Comparison of ENCODE assay signal across 21 mouse cellular contexts in genomic region chr11:52942967-52943366, GRCm38 (mm10).
"Had no signal": no experiment of that assay in that cellular context is flagged by ENCODE, and none has a peak within 500 bp of the region (broad histone marks: within the 10 kb centered on the region; RNA-seq: fewer than 3 reads in every experiment).

No protein-coding gene starts in this region.

- H3K4me1 ChIP-seq: lung, embryonic 15.5 days; megakaryocyte, embryonic 14.5 days; midbrain, embryonic 15.5 days; neural tube, embryonic 15.5 days had no signal

- H3K9ac ChIP-seq: liver, postnatal 0 days; lung, embryonic 15.5 days; midbrain, embryonic 13.5 days; midbrain, embryonic 15.5 days; neural tube, embryonic 13.5 days; neural tube, embryonic 15.5 days had no signal

- DNase-seq: liver, postnatal 0 days; lung, adult 2 months; lung, postnatal 14 days; lung, postnatal 36 days; retina, postnatal 1 day; right cerebral cortex, adult 18-20 months; right cerebral cortex, postnatal 25 days; right cerebral cortex, postnatal 4 days; spleen, adult 18-20 months; thymus, adult 18-20 months; thymus, postnatal 14 days; thymus, postnatal 36 days had no signal

- H3K4me3 ChIP-seq: lung, embryonic 15.5 days; megakaryocyte, embryonic 14.5 days; midbrain, embryonic 13.5 days; midbrain, embryonic 15.5 days; neural tube, embryonic 13.5 days; neural tube, embryonic 15.5 days had no signal

- H3K4me2 ChIP-seq: lung, embryonic 15.5 days; midbrain, embryonic 11.5 days; midbrain, embryonic 13.5 days; midbrain, embryonic 15.5 days; neural tube, embryonic 13.5 days; neural tube, embryonic 15.5 days had no signal

- ATAC-seq: liver, postnatal 0 days; lung, postnatal 0 days; midbrain, embryonic 13.5 days; midbrain, embryonic 15.5 days had no signal

- H3K9me3 ChIP-seq: lung, embryonic 15.5 days; megakaryocyte, embryonic 14.5 days; midbrain, embryonic 13.5 days; midbrain, embryonic 15.5 days; neural tube, embryonic 13.5 days; neural tube, embryonic 15.5 days had no signal

- H3K36me3 ChIP-seq: lung, embryonic 15.5 days; midbrain, embryonic 13.5 days; midbrain, embryonic 15.5 days; neural tube, embryonic 13.5 days; neural tube, embryonic 15.5 days had no signal

- H3K27me3 ChIP-seq: lung, embryonic 15.5 days; midbrain, embryonic 13.5 days; midbrain, embryonic 15.5 days; neural tube, embryonic 13.5 days; neural tube, embryonic 15.5 days had no signal

- H3K27ac ChIP-seq: lung, embryonic 15.5 days; macrophage; midbrain, embryonic 13.5 days; midbrain, embryonic 15.5 days; neural tube, embryonic 13.5 days; neural tube, embryonic 15.5 days had no signal
